Comparison of ENCODE assay signal across 7 mouse cellular contexts in genomic region chr1:83727215-83727614, GRCm38 (mm10).
DNase-seq lines count a peak whose midpoint lies in the region; ATAC-seq and TF ChIP-seq lines count a peak whose summit lies in the region.

No protein-coding gene starts in this region.

- H3K9me3 ChIP-seq in hindbrain, embryonic 15.5 days = no peaks in the 10 kb centered on the region
- no peaks in the 10 kb centered on the region for H3K9me3 ChIP-seq in midbrain, embryonic 11.5 days (ENCODE audit: control insufficient read depth, low read length)

- peak; percentile 56 for DNase-seq in liver, adult 2 months (ENCODE audit: extremely low read depth, low read depth, low spot score)
- no peak for DNase-seq in liver
- DNase-seq in embryo, embryonic 10 days (ENCODE audit: low spot score) = peak; percentile 82
- DNase-seq in midbrain, embryonic 11.5 days (ENCODE audit: low spot score, missing footprints) = peak; percentile 93

- no peak overlapping the region for H3K4me2 ChIP-seq in hindbrain, embryonic 15.5 days
- no peak overlapping the region for H3K4me2 ChIP-seq in midbrain, embryonic 11.5 days

- WGBS in liver, adult 2 months = 88% methylated on average over 4 of the region's 4 CpGs
- 79% methylated on average over 4 of the region's 4 CpGs for WGBS in hindbrain, embryonic 15.5 days
- WGBS in midbrain, embryonic 11.5 days = 83% methylated on average over 4 of the region's 4 CpGs

- no peak for TF ChIP-seq POLR2A in liver, adult 2 months (IDR thresholded peaks at IDR 0.05; ENCODE audit: extremely low read depth, insufficient read depth, low read length)
- no peak for TF ChIP-seq POLR2A in bone marrow macrophage, adult 2 months (IDR thresholded peaks at IDR 0.05; ENCODE audit: borderline replicate concordance, low read depth, low read length)

- H3K4me3 ChIP-seq in liver, adult 2 months (ENCODE audit: insufficient read depth, low read depth, low read length) = no peak overlapping the region
- H3K4me3 ChIP-seq in bone marrow macrophage, adult 2 months (ENCODE audit: insufficient read depth, low read length) = no peak overlapping the region
- no peak overlapping the region for H3K4me3 ChIP-seq in hindbrain, embryonic 15.5 days
- H3K4me3 ChIP-seq in midbrain, embryonic 11.5 days (ENCODE audit: low read depth, low read length) = no peak overlapping the region

- no peaks in the 10 kb centered on the region for H3K27me3 ChIP-seq in liver, adult 2 months (ENCODE audit: control insufficient read depth, insufficient read depth, low read length)
- no peaks in the 10 kb centered on the region for H3K27me3 ChIP-seq in hindbrain, embryonic 15.5 days
- H3K27me3 ChIP-seq in midbrain, embryonic 11.5 days (ENCODE audit: control insufficient read depth, insufficient read depth, low read length) = no peaks in the 10 kb centered on the region

- no peaks in the 10 kb centered on the region for H3K4me1 ChIP-seq in liver, adult 2 months (ENCODE audit: control insufficient read depth, insufficient read depth, low read length)
- H3K4me1 ChIP-seq in bone marrow macrophage, adult 2 months (ENCODE audit: control insufficient read depth, insufficient read depth, low read length) = no peaks in the 10 kb centered on the region
- H3K4me1 ChIP-seq in hindbrain, embryonic 15.5 days (replicated peaks) = no peaks in the 10 kb centered on the region
- H3K4me1 ChIP-seq in midbrain, embryonic 11.5 days (ENCODE audit: control insufficient read depth, insufficient read depth, low read length) = no peaks in the 10 kb centered on the region

- H3K79me2 ChIP-seq in liver, adult 2 months (ENCODE audit: control insufficient read depth, insufficient read depth, low read length) = no peaks in the 10 kb centered on the region

- H3K27ac ChIP-seq in liver, adult 2 months (replicated peaks; ENCODE audit: insufficient read depth, low read depth, low read length) = no peak overlapping the region
- no peak overlapping the region for H3K27ac ChIP-seq in bone marrow macrophage, adult 2 months (ENCODE audit: insufficient read depth, low read depth, low read length)
- H3K27ac ChIP-seq in hindbrain, embryonic 15.5 days (replicated peaks) = no peak overlapping the region
- H3K27ac ChIP-seq in midbrain, embryonic 11.5 days (ENCODE audit: low read depth, low read length) = no peak overlapping the region

- peak; percentile 63; the same call in 1 of the 2 replicates for ATAC-seq in hindbrain, embryonic 15.5 days (ENCODE audit: low FRiP score, low read depth)
- ATAC-seq in midbrain, embryonic 11.5 days (ENCODE audit: low FRiP score) = peak; percentile 75; the same call in 1 of the 2 replicates
- no peak for ATAC-seq in inflammation-experienced regulatory T-cells, adult 6 months

- peak; percentile 22; the same call in 1 of the 2 replicates for TF ChIP-seq CTCF in liver, adult 2 months (IDR thresholded peaks at IDR 0.05; ENCODE audit: low read depth, low read length)
- peak; percentile 41; the same call in 1 of the 2 replicates for TF ChIP-seq CTCF in bone marrow macrophage, adult 2 months (IDR thresholded peaks at IDR 0.05; ENCODE audit: low read depth, low read length)

- no peak overlapping the region for H3K9ac ChIP-seq in liver, adult 2 months (ENCODE audit: low read depth, low read length)
- H3K9ac ChIP-seq in hindbrain, embryonic 15.5 days = no peak overlapping the region
- H3K9ac ChIP-seq in midbrain, embryonic 11.5 days (ENCODE audit: low read length) = no peak overlapping the region

- H3K36me3 ChIP-seq in liver, adult 2 months (ENCODE audit: control insufficient read depth, insufficient read depth, low read length) = no peaks in the 10 kb centered on the region
- H3K36me3 ChIP-seq in hindbrain, embryonic 15.5 days = no peaks in the 10 kb centered on the region
- no peaks in the 10 kb centered on the region for H3K36me3 ChIP-seq in midbrain, embryonic 11.5 days (ENCODE audit: control insufficient read depth, insufficient read depth, low read length)
